Mouse (Mus musculus) hindbrain, embryonic 14.5 days (tissue): ENCODE results near the gene Pgc. TPM values are rescaled to one million over a fixed set of nuclear protein-coding genes. Genes with fewer than 3 reads are reported as not detected.

ENCODE experiments used
- ATAC-seq: fragments of 200-750 bp; cut with Nextera tagmentation; 2 replicates; pipeline ENCODE4 v1.8.0; 2017; ENCODE audit warnings: moderate number of reproducible peaks, mild to moderate bottlenecking, moderate TSS enrichment, moderate library complexity; ENCODE audit not compliant: low FRiP score
- DNase-seq: peaks from one replicate; pipeline ENCODE4 v3.0.0-alpha.2; 2015; ENCODE audit warnings: low spot score
- H3K27ac ChIP-seq: fragments of 300-500 bp; sonication (generic); 2 replicates; pipeline ENCODE4 v1.5.1; 2014; ENCODE audit warnings: mild to moderate bottlenecking, moderate library complexity
- H3K27me3 ChIP-seq: fragments of 300-500 bp; sonication (generic); 2 replicates; pipeline ENCODE4 v1.6.1; 2014; ENCODE audit warnings: mild to moderate bottlenecking, low read length, mixed read lengths; ENCODE audit not compliant: control insufficient read depth, insufficient read depth
- H3K36me3 ChIP-seq: fragments of 300-500 bp; sonication (generic); replicated peaks from 2 replicates; pipeline ENCODE4 v1.6.1; 2014; ENCODE audit not compliant: control insufficient read depth, insufficient read depth
- H3K4me1 ChIP-seq: fragments of 300-500 bp; sonication (generic); replicated peaks from 2 replicates; pipeline ENCODE4 v1.6.1; 2014; ENCODE audit warnings: antibody characterized with exemption, low read length, mixed read lengths; ENCODE audit not compliant: control insufficient read depth, insufficient read depth
- H3K4me2 ChIP-seq: fragments of 300-500 bp; sonication (generic); replicated peaks from 2 replicates; pipeline ENCODE4 v1.6.1; 2014; ENCODE audit warnings: mild to moderate bottlenecking, moderate library complexity
- H3K4me3 ChIP-seq: fragments of 300-500 bp; sonication (generic); replicated peaks from 2 replicates; pipeline ENCODE4 v1.5.1; 2014; ENCODE audit warnings: mild to moderate bottlenecking, low read length
- H3K9ac ChIP-seq: fragments of 300-500 bp; sonication (generic); 2 replicates; pipeline ENCODE4 v1.6.1; 2014
- H3K9me3 ChIP-seq: fragments of 300-500 bp; sonication (generic); 2 replicates; pipeline ENCODE4 v1.6.1; 2016; ENCODE audit warnings: low read length; ENCODE audit not compliant: control insufficient read depth
- WGBS: fragments of 180-500 bp; shearing (Covaris S2); extraction: QIAGEN DNeasy Blood & Tissue Kit; methylation state at CpG from one replicate; pipeline ENCODE4 v1.1.7; 2014; 5-methylcytosine and 5-hydroxymethylcytosine counted together
- polyA plus RNA-seq: library from polyadenylated mRNA; unstranded; fragments of >200 nt; fragmentation: Nextera tagmentation; extraction: Ambion mirVana; gene quantifications from 2 replicates; pipeline ENCODE4 v1.2.1, GENCODE M21; 2014

The Pgc gene
- polyA plus RNA-seq, 1 experiment from 2014 or later = not detected

- H3K9me3 ChIP-seq = no peaks in the 10 kb centered on the region
- H3K4me2 ChIP-seq = no peak overlapping the region
- no peak overlapping the region for H3K27ac ChIP-seq
- DNase-seq (no peak), ATAC-seq (no peak)
- WGBS = 45% methylated on average over 6 of the region's 6 CpGs
- no peak overlapping the region for H3K4me3 ChIP-seq
- no peaks in the 10 kb centered on the region for H3K4me1 ChIP-seq
- no peaks in the 10 kb centered on the region for H3K27me3 ChIP-seq
- no peak overlapping the region for H3K9ac ChIP-seq
- H3K36me3 ChIP-seq = no peaks in the 10 kb centered on the region
These were observed 29.7 kb downstream of the Pgc start for GRCm38 (mm10) chr17:47756366-47756765.

- no peaks in the 10 kb centered on the region for H3K27me3 ChIP-seq
- no peak overlapping the region for H3K4me2 ChIP-seq
- no peak overlapping the region for H3K27ac ChIP-seq
- ATAC-seq (no peak), DNase-seq (no peak)
- H3K9ac ChIP-seq = no peak overlapping the region
- no peak overlapping the region for H3K4me3 ChIP-seq
- no peaks in the 10 kb centered on the region for H3K9me3 ChIP-seq
- H3K36me3 ChIP-seq = no peaks in the 10 kb centered on the region
- 87% methylated on average over 7 of the region's 7 CpGs for WGBS
- H3K4me1 ChIP-seq = peaks cover 2% of the 10 kb centered on the region; the same call in 1 of the 2 replicates
These were observed 30.5 kb downstream of the Pgc start for GRCm38 (mm10) chr17:47757056-47757610.

GRCm38 (mm10) chr17:47759702-47760410 is 33.2 kb downstream of the Pgc start:
- no peak overlapping the region for H3K4me2 ChIP-seq
- H3K9me3 ChIP-seq = no peaks in the 10 kb centered on the region
- ATAC-seq = no peak
- peaks cover 8% of the 10 kb centered on the region for H3K4me1 ChIP-seq
- H3K4me3 ChIP-seq = no peak overlapping the region
- no peak overlapping the region for H3K27ac ChIP-seq
- H3K9ac ChIP-seq = no peak overlapping the region
- no peaks in the 10 kb centered on the region for H3K27me3 ChIP-seq
- 72% methylated on average over 15 of the region's 15 CpGs for WGBS
- H3K36me3 ChIP-seq = no peaks in the 10 kb centered on the region
- DNase-seq = no peak

- peak overlapping the region; percentile 73; the same call in 1 of the 2 replicates for H3K27ac ChIP-seq
- H3K9me3 ChIP-seq = no peaks in the 10 kb centered on the region
- no peak overlapping the region for H3K4me3 ChIP-seq
- no peak overlapping the region for H3K9ac ChIP-seq
- H3K4me2 ChIP-seq = no peak overlapping the region
- peaks cover 8% of the 10 kb centered on the region for H3K4me1 ChIP-seq
- ATAC-seq (no peak), DNase-seq (no peak)
- H3K36me3 ChIP-seq = no peaks in the 10 kb centered on the region
- WGBS = 81% methylated on average over 7 of the region's 7 CpGs
- no peaks in the 10 kb centered on the region for H3K27me3 ChIP-seq
These were observed 35.4 kb downstream of the Pgc start for GRCm38 (mm10) chr17:47762028-47762427.

DNA sequence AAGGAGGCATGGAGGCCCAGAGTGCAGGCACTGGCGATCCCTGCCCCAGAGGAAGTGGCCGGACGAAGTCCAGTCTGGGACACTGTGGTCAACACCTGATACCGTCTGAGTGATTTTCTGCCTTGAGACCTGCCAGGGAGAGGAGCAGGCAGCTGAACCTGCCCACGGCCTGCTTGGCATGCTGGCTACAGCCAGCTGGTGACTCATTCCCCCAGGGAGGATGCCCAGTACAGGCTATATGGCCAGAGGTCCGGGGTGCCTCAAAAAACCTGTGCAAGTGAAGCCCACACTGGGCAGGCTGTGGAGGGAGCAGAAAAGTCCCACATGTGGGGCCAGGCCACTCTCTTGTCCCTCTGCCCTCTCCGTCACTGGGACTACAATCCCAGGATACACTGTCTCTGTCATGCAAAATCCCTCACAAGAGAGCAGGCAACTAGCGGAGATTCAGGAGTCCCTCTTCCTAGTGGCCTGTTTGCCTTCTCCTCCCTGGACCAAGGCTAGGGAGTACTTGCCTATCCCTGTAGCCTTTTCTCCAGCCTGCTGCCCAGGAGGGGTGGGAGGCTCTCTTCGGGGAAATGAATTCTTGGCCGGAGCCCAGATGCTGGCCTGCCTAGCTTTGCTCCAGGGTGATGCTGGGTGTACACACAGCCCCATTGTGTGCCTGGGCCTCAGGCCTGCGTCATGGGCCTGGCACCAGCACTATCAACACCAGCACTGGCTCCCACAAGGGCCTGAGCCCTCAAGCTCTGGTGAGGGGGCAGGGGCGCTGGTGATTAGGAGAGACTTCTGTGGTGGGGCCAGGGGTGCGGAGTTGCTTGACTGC is 36.1 kb downstream of the Pgc start:
- H3K9ac ChIP-seq = no peak overlapping the region
- H3K4me1 ChIP-seq = peaks cover 8% of the 10 kb centered on the region
- DNase-seq (peak; percentile 62), ATAC-seq (peak; percentile 85; the same call in 1 of the 2 replicates)
- no peaks in the 10 kb centered on the region for H3K36me3 ChIP-seq
- H3K4me3 ChIP-seq = no peak overlapping the region
- 66% methylated on average over 13 of the region's 13 CpGs for WGBS
- no peak overlapping the region for H3K4me2 ChIP-seq
- no peaks in the 10 kb centered on the region for H3K9me3 ChIP-seq
- H3K27me3 ChIP-seq = no peaks in the 10 kb centered on the region
- H3K27ac ChIP-seq = peak overlapping the region; percentile 73

DNA sequence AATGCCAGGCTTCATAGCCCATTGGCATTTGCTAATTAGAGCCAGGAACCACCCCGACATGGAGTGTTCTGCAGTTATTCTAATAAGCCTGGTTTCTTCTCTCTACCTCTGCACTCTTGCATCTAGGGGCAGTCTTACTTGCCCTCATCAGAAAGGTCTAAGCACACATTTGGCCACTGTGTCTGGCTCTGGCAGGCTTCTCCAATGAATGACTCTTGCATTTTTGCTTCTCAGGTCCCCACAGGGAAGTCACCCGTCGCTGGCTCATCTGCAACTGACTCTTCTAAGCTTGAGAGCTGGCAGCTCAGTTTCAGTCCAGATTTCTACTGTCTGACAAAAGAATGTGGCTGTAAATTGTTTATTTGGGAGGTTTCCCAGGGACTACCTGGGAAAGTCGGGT is 39.3 kb downstream of the Pgc start:
- no peak overlapping the region for H3K4me3 ChIP-seq
- no peaks in the 10 kb centered on the region for H3K9me3 ChIP-seq
- H3K4me2 ChIP-seq = no peak overlapping the region
- H3K27ac ChIP-seq = no peak overlapping the region
- WGBS = 83% methylated on average over 4 of the region's 4 CpGs
- DNase-seq = no peak
- no peaks in the 10 kb centered on the region for H3K36me3 ChIP-seq
- peaks cover 8% of the 10 kb centered on the region for H3K4me1 ChIP-seq
- no peaks in the 10 kb centered on the region for H3K27me3 ChIP-seq
- no peak for ATAC-seq
- H3K9ac ChIP-seq = no peak overlapping the region

GRCm38 (mm10) chr17:47766407-47767043 is 39.9 kb downstream of the Pgc start:
- Histone ChIP-seq H3K4me2 (no peak overlapping the region), H3K4me3 (no peak overlapping the region), H3K36me3 (no peaks in the 10 kb centered on the region), H3K4me1 (peaks cover 8% of the 10 kb centered on the region), H3K27me3 (no peaks in the 10 kb centered on the region), H3K9ac (no peak overlapping the region), H3K27ac (no peak overlapping the region), H3K9me3 (no peaks in the 10 kb centered on the region)
- DNase-seq (no peak), ATAC-seq (no peak)
- 93% methylated on average over 6 of the region's 6 CpGs for WGBS

DNA sequence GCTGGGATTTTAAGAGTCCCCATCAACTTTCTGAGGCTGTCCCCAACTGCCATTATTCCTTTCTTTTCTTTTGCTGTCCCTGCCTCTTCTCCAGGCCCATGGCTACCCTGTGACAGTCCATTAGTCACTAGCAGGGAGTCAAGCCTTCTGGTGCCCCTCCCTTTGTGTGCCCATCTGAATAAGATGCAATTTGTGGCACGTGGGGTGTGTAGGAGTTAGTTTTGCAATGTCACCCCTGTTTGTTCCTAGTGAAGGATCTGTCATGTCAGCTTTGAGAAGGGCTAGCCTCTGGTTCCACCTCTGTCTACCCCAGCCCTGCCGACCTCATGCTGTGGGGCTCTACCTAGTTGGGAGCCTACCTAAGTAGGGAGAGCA is 40.4 kb downstream of the Pgc start:
- peaks cover 7% of the 10 kb centered on the region for H3K4me1 ChIP-seq
- ATAC-seq = no peak
- no peak overlapping the region for H3K27ac ChIP-seq
- H3K9ac ChIP-seq = no peak overlapping the region
- no peak overlapping the region for H3K4me3 ChIP-seq
- H3K4me2 ChIP-seq = no peak overlapping the region
- DNase-seq = no peak
- H3K27me3 ChIP-seq = no peaks in the 10 kb centered on the region
- no peaks in the 10 kb centered on the region for H3K36me3 ChIP-seq
- WGBS = 60% methylated on average over 2 of the region's 2 CpGs
- no peaks in the 10 kb centered on the region for H3K9me3 ChIP-seq
